Mouse (Mus musculus) heart, postnatal 36 days (tissue): Measurements from ENCODE around the gene Kcnj8. TPM values are rescaled to one million over a fixed set of nuclear protein-coding genes. Genes with fewer than 3 reads are reported as not detected.
A peak's percentile ranks its signal among the peaks of the same experiment; 100 is the strongest.

Experiments
- DNase-seq, 2 experiments: peaks; one replicate each; pipeline ENCODE4 v3.0.0; 2021 to 2022
- intact Hi-C: fragments of 180-260 bp; cut with DNase I; formaldehyde crosslinking; loops from one replicate; pipeline ENCODE4 v1.15.1; 2025
- total RNA-seq, 2 experiments: library from RNA; stranded (reverse); gene quantifications; 2 replicates each; pipeline ENCODE4 v1.2.3; 2021

Kcnj8 gene
- total RNA-seq, result 10 to 100 TPM; 28.3 to 31.3 TPM

DNA sequence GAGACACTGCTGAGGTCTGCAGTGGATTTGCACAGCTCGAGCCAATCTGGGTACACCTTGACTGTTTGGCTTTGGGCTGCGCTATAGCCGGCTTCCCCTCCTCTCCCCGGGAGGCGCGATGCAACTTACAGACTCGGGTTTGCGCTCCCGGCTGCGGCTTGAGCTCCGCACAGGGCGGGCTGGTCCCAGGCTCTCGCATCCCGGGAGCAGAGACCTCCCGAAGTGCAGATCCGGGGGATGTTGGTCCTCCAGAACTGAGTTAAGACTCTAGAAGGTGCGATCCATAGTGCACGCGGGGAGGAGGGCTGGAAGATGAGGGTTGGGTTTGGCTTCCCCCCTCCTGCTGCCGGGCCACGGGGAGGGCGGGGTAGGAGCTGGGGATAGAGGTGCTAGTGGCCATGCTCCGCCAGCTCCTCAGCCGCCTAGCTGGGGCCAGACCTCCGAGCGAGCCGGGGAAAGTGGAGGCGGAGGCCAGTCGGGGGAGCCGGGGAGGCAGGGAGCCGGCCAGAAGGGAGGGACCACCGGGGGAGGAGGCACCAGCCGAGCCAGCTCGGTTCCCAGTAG lies at the start of gene Kcnj8:
Kcnj8 (minus strand) TSS at position 560 of the 564 bp plus-strand sequence.
- DNase-seq, result peak; percentile 76 to 81
- intact Hi-C loops, result no loop called here

DNA sequence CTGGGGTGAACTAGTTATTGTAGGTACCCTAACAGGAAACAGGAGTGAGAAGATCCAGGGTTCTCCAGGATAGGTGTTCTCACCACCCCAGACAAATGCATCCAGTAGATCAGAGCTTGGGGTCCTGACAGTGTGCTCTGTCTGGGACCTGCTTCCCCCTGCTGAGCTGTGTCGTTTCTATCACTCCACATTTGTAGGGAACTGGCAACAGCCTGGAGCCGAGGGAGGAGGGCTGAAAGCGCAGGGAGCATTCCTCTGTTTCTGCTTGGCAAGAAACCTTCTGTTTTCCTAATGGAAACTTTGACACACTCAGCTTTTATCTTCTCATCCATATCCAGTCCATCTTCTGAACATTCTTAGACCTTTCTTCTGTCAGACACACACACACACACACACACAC lies 45.2 kb upstream of the Kcnj8 start:
- peak in 1 of 2 experiments; percentile 25 for DNase-seq

DNA sequence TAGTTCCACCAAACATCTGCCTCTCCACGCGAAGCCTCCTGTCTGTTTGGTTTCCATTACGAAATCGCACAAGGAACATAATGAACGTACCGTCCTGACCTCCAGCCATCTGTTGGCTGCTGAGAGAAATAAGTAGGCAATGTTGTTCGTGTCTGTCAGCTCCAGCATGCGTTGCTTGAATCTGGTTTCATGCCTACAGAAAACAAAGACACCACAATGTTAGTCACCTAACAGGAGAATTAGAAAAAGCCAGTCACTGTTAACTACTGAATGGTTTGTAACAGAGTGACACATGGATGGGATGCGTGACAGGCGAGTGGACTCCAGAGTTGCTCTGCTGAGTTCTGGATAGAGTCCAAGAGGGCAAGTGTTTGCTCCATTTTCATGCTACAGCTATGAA lies 42.9 kb upstream of the Kcnj8 start:
- intact Hi-C loops, result loop anchor here (5.0 kb wide), 1 partner anchor 108 kb away; no protein-coding TSS in a partner anchor
- peak; percentile 24 to 31 for DNase-seq

More for the DNA sequence above, 45.2 kb upstream of the Kcnj8 start:
- intact Hi-C loops, result no loop called here

DNA sequence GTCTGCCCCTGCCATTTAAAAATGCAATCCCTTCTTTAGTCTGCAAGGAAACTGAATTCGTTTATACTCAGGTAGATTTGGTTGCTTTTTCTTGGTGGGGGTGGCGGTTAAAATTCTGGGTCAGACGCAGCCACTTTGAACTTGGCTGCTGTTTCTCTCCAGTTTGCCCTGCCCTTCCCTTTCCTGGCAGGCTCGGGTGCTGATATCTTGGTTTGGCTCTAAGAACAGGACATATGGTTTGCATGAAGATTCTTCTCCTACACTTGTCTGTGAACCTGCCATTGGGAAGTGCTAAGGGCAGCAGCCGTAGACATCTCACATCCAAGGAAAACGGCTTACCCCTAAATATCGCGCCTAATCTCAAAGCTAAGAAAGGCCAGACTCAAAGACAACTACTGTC lies 41.0 kb upstream of the Kcnj8 start:
- intact Hi-C loops, result loop anchor here (5.0 kb wide), 1 partner anchor 110 kb away; no protein-coding TSS in a partner anchor
- DNase-seq, result peak in 1 of 2 experiments; percentile 12

DNA sequence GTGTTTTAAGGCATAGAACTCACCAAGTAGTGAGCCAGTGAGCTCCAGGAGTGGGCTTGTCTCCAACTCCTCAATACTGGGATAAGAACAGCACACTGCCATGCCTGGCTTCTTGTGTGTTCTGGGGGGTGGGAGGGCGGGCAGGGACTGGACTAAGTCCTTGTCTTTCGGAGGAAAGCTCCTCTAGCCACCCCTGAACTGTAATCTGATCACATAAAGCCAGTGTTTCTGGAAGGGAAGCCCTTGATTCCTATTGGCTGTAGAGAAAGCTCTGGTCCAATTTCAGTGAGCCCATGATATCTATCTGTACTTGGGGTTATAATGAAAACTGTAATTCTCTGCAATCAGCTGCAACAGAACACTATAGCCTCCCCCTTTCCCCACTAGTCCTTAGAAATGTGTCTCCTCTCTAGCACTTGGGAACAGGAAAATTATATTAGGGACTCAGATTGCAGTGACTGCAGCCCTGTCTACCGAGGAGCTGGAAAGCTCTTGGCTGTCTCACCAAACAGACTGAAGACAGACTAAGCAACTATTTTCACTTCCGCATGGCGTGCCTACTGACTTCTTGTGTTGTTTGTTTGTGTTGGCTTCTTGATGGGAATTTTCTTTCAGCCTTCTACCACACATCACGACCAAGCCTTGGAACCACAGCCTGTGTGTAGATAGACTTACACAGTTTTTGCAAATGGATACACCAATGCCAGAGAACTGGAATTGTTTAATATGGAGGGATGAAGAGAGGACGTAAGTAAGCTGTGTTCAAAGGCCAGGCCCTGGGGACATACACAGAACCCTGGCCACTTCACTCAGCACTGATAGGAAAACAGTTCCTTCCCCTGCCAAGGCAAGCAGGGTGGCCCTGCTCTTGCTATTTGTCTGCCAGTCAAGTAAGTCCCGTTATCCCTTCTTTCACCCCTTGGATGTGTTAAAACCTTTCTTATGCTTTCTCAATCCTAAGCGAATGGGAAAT lies 38.3 kb upstream of the Kcnj8 start:
- intact Hi-C loops, result loop anchor here (5.0 kb wide), 1 partner anchor 113 kb away; no protein-coding TSS in a partner anchor
- DNase-seq, result peak in 1 of 2 experiments; percentile 11

DNA sequence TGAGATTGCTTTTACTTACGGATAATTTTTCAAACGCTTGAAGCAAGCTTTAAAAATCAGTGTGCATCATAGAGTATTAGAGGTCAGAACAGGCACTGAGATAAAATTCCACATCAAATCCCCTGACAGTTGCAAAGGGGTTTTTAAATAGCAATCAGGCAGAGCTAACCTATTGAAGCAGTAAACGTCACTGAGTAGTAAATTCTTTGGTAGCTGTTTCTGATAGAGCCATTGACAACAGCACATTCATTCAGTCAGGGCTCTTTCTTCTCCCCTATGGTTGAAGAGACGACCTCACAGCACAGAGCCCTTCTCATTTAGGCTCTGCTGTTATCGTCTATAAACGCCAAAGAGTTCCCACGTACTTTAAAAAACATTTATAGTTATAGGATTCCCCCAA lies 35.7 kb upstream of the Kcnj8 start:
- intact Hi-C loops, result no loop called here
- no peak for DNase-seq

DNA sequence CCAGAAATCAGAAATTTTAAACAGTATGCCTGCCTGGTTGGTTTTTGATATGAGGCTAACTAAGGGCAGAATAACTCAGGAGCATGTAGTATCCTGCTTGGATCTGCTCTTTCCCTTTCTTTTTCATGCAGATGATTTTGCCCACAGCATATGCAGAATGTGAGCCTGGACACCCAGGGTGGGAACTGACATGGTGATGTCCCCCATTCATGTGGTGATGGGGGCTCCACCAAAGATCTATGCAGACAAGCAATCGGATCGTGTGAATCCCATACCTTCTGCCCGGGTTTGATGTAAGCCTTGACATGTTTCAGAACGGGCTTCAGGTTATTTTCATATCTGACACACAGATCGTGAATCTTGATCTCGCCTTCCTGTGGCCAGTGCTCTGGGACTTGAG lies 31.4 kb upstream of the Kcnj8 start:
- no peak for DNase-seq
- intact Hi-C loops, result no loop called here

DNA sequence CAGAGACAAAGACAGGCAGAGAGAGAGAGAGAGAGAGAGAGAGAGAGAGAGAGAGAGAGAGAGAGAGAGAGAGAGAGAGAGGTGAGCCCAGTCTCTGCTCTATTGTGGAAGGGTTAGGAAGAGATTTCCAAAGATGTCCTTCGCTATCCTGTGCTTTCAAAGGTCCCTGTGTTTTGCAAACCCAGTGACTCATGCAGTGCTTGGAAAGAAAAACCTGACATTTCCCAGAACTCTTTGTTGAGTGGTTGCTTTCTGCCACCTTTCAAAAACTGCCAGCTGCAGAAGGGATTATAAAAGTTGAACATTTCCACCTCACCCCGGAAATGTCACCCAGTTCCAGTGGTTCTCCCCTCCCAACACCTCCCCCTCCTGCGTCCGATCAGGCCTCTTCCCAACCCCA lies 7.4 kb upstream of the Kcnj8 start:
- intact Hi-C loops, result no loop called here
- DNase-seq, result no peak

DNA sequence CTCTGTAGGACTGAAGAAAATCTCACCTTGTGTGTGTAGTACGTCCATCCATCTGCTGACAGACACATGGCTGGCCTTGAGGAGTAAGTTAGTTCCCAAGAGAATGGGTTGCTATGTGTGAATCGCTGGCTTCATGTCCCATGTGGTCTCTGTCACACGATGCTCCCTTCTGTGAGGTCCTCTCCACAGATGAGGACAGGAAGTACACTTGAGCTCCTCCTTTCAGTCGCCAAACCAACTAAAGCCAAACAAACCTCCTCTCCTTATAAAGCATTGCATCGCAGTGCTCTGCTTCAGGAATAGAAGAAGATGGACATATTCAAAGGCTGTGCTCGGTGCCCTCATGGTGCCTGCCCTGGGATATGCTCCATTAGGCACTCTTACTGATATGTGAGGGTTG lies 6.4 kb upstream of the Kcnj8 start:
- DNase-seq, result no peak
- intact Hi-C loops, result no loop called here

DNA sequence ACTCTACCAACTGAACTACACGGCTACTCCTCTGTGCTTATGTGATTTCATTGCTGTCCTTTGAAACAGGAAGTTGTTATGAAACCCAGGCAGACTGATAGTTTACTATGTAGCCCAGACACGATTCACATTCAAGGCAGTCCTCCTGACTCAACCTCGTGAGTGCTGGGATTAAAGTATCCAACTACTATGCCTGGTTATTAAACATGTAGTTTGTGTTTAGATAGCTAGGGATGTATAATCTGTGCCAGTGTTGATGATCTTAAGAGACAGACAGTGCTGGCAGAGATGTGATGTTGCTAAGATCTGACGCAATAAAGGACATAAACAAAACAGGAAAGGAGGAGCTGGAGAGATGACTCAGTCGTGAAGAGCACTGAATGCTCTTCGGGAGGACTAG lies 1.5 kb upstream of the Kcnj8 start:
- intact Hi-C loops, result no loop called here
- DNase-seq, result no peak

DNA sequence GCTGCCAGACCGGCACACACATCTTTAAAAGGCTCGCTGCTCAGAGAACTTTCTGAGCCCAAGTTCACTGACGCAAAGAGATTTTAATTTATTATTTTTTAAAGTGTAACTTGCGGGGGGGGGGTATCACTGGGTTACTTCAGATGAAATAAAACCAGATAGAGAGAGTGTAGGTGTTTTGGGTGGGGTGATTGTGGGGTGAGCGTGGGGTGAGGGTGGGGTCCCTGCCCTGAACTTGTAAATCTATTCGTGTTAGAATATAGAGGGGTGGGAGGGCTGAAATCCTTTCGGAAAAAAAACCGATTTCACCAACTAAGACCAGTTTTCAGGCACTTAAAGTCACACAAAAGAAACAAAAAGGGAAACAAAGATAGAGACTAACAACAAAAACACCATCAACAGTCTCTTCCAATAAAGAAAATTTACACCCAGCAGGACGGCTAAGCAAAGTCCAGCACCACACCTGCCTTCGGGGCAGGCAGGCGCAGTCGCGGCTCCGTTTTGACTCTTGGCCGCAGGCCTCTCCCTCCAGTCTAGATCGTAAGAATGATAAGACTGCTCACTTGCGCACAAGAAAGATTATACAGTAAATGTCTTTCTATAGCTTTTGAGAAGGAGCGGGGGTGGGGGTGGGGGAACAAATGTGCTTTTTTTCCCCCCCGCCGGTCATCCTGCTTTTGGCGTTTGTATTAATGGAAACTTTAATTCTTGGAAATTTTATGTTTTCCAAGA lies 381 bp upstream of the Kcnj8 start:
- peak in 1 of 2 experiments; percentile 22 for DNase-seq
- intact Hi-C loops, result no loop called here

DNA sequence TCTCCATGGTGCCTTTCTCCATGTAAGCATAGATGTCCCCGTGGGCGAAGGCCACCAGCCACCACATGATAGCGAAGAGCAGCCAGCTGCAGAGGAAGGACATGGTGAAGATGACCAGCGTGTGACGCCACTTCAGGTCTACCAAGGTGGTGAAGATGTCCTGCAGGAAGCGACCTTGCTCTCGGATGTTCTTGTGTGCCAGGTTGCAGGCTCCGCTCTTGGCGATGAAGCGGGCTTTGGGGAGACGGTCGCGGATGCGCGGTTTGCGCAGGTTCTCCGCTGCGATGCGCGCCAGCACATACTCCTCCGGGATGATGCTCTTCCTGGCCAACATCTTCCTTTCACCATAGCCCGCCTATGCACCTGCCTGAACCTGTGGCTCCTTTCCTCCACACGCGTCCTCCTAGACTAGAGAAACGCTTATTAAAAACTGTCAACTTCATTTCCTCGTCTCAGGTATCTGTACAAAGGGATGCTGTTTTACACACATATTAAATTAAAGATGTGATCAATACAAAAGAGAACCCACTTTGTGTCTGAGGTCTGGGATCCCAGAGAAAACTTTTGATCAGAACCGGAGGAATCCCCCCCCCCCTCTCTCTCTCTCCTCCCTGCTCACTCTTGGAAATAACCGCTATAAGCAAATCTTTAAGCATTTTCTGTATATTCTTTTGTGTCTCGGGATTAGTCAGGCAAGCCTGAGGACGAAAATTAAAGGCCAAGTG lies 1.2 kb downstream of the Kcnj8 start:
- no peak for DNase-seq
- intact Hi-C loops, result no loop called here

DNA sequence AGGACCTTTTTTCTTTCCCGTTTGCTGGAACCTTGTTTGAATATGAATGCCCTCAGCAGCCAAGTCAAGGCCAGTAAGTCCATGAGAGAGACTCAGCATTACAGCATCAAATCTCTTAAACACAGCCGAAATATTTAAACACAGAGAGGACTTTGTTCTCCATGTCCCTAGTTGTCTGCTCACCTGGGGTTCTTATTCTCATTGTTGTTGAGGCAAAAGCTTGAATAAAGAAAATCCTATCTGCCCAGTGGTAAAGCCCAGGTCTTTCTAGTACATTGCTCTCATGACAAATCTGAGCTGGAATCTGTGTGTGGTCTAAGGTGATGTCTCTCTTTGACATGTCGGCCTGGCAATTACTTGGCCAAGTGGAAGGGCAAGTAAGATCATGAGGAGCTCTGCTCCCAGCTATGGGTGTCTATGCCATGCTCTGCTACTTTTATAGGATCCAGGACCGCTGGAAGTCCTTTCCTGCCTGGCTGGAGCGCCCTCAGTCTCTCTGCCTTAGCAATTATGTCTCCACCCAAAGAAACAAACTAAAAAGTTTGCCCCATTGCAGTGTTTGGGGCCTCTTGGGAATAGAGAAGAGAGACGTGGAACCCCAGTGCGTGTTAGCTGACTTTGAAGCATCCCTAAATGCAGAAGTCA lies 2.6 kb downstream of the Kcnj8 start:
- intact Hi-C loops, result loop anchor here (5.0 kb wide), 1 partner anchor 37 kb away; no protein-coding TSS in a partner anchor
- no peak for DNase-seq

DNA sequence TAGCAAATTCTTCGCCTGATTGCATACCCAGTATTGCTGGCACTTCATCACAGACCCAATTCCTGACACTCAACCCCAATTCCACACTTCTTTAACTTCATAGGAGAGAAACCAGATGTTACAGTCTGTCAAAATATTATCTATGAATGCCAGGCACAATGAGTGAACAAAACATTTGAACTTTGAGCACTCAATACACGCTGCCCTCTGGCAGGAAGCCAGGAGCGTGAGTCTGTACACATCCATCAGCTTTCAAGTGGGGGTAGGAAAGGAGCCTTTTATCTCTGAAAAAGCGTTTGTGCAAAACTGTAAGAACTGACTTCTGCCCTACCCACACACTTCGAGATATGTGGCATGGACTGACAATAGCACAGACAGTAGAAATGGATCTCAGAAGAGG lies 4.0 kb downstream of the Kcnj8 start:
- no peak for DNase-seq
- intact Hi-C loops, result loop anchor here (5.0 kb wide), 1 partner anchor 35 kb away; no protein-coding TSS in a partner anchor

DNA sequence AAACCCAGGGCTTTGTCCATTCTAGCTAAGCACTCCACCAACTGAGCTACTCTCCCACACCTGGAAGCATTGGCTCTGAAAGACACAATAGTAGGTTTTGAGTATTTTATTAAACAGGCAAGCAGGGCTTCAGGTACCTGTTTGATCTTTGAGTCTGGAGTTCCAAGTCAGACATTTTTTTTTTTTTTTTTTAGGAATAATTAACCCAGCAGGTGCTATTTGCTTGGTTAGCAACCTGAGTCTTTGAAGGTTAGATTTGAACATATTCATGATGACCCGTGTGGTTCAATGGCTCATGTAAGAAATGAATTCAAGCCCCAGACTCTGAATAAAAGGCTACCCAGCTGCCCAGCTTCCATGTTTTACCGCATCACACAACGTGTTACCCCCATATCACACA lies 6.7 kb downstream of the Kcnj8 start:
- no peak for DNase-seq
- intact Hi-C loops, result loop anchor here (5.0 kb wide), 1 partner anchor 32 kb away; no protein-coding TSS in a partner anchor

DNA sequence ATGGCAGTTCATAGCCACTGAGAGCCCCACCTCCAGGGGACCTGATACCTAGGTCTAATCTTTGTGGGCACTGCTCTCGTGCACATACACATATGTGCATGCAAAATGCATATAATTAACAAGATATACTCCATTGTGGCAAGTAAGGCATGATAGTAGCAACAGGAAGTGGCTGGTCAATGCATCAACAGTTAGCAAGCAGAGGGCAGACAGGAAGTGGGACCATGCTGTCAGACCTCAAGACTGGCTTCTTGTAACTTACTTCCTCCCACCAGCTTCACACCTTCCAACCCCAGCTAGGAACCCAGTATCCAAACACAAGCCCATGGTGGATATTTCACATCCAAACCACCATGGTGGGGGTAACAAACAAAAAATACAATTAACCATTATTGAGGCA lies 10.3 kb downstream of the Kcnj8 start:
- intact Hi-C loops, result no loop called here
- no peak for DNase-seq

DNA sequence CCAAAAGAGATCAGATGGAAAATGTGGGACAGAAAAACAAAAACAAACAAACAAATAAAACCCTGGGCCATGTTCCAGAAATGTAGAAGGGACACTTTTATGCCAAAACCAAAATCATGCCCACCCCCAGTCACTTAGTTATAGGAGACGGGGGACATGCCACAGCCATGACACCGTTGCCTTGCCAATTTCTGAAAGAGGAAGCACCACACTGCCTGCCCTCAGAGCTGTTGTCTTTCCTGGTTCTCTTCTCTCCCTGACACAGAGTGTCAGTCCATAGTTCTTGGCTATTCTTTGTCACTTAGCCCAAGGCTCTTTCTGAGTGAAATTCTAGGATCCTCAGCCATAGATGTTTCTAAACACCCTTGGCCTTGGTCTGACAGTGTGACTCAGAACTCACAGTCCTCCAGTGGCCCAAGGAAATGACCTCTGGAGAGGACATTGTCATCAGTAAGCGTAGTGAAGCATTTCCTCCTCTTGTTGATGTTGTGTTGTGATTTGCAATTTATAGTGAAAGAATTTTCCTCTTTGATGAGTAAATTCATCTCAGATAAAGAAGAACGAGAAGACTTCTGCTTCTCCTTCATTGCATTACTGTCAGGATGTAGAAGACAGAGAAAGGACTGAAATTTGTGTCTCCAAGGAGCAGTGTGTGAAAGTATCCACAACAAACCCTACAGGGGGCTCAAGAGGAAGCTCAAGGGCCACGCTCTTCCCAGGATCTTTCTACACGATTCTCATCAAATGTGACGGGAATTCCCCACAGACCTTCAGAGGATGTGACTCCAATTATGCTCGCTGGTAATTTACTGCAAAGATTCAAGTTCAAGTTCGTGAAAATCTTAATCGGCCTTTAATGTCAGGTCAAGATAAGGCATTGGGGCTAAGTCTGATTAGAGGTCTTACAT lies 12.4 kb downstream of the Kcnj8 start:
- intact Hi-C loops, result no loop called here
- DNase-seq, result no peak

DNA sequence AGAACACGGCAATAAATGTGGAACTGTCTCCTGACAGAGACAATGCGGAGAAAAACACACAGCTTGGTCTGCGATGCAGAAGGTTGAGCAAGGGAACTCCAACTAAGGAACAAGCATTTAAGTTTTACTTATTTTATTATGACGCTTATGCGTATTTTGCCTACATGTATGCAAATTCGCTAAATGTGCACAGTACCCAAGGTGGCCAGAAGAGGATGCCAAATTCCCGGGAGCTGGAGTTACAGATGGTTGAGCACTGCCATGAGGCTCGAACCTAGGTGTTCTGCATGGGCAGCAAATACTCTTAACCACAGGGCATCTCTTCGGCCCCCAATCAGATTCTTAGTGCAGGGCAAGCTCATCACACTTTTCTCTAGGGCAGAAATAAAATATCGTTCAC lies 13.3 kb downstream of the Kcnj8 start:
- DNase-seq, result no peak
- intact Hi-C loops, result no loop called here

DNA sequence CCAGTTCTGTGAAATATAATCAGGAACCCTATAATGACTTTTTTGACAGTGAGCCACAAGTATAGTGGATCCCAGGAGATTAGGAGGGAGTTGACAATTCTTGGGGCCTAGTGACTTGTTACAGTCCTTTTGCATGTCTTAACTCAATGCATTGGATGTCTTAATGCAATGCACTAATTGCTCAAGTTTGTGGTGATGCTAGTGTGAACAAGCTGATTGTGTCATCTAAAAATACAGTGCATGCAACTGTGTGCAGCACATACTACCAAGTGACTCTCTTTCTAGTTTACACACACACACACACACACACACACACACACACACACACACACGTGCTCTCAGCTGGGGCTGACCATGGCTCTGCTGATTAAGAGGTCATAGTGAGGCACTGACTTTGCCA lies 15.4 kb downstream of the Kcnj8 start:
- intact Hi-C loops, result no loop called here
- DNase-seq, result no peak
